Mouse (Mus musculus): ENCODE data around the gene Wdr46.

Wdr46 gene

DNA sequence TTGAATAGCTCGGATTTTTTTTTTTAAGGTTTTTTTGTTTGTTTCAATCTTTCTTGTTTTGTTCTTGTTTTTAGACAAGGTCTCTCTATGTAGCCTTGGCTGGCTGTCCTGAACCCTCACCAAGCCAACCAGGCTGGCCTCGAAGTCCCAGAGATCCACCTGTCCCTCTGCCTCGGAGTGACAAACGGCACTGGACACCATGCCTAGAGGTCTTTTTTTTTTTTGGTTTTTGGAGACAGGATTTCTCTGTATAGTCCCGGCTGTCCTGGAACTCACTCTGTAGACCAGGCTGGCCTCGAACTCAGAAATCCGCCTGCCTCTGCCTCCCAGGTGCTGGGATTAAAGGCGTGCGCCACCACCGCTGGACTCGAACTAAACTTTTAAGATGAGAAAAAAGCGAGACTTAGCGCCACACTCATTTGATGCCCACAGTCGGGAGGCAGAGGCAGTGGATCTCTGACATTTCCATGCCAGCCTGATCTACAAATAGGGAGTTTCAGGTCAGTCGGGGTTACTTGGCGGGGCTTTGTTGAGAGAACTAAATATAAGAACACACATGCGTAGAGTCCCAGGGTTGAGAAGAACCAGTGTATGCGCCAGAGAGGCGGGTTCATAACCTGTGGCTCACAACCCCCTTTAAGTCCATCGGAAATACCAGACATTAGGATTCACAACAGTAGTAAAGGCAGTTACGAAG lies 12.1 kb upstream of the Wdr46 start:
- no peak for DNase-seq (ENCODE audit: low read depth, low spot score)

DNA sequence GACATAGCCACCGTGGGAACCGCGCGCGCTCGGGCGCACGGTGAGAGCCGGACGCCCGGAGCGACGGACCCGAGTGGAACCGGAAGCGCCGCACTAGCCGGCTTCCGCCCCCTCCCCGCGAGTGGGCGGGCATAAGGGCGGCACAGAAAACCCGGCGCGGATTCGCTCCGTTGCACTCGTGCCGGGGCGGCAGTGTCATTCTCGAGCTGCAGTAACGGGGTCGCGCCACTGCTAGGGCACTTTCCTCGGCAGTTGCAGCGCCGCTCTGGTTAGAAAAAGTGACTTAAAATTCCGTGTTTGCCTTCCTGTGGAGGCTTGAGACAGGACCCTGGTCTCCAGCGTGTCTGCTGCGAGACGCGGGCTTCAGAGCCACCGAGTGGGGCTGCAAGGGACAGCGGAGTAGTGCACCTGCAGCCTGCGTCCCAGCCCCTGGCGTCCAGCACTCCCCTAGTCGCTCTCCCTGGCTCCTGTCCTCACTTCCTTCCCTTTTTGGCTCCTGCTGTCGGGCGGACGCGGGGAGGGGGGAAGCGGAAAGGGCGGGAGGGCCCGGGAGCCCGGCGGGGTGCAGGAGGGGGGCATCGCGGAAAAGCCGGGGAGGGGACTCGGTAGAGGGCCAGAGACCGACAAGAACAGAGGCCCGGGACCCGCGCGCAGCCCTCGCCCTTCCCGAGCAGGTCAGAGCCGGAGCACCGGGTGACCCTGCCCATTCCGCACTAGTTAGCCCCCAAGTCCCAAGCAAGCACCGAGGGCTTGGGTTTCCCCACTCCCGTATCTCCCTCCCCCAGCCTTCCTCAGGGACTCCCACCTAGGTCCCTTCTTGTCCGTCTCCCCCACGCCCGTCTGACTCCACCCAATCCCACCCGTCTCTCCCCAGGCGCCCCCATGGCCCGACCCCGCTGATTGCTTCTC lies 10.8 kb upstream of the Wdr46 start, which contains the start of gene Rgl2:
Gene Rgl2 (plus strand): TSS at position 173 of the 909 bp plus-strand sequence.
- peak; percentile 94 for DNase-seq (ENCODE audit: low read depth, low spot score)

GRCm38 (mm10) chr17:33930280-33931158 lies 9.9 kb upstream of the Wdr46 start:
- DNase-seq (ENCODE audit: low read depth, low spot score) = no peak

GRCm38 (mm10) chr17:33931159-33931866 lies 9.1 kb upstream of the Wdr46 start:
- DNase-seq (ENCODE audit: low read depth, low spot score) = no peak

DNA sequence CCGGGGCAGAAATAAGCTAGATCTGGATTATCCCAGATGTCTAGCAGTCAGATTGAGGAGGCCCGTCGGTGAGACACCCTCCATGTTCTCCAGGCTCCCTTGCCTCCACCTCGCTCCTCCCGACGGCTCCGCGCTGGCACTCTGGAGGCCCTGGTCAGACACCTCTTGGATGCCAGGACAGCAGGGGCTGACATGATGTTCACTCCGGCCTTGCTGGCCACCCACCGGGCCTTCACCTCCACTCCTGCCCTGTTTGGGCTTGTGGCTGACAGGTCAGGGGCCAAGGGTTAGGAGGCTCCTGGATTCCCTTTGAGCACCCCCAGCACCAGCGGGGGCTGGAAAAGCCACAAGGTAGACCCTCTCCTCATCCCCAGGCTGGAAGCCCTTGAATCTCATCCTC lies 8.5 kb upstream of the Wdr46 start:
- no peak for DNase-seq (ENCODE audit: low read depth, low spot score)

- no peak for DNase-seq (ENCODE audit: low read depth, low spot score)
Observed at GRCm38 (mm10) chr17:33932448-33932847, 8.0 kb upstream of the Wdr46 start.

GRCm38 (mm10) chr17:33932970-33933369 lies 7.5 kb upstream of the Wdr46 start:
- no peak for DNase-seq (ENCODE audit: low read depth, low spot score)

DNA sequence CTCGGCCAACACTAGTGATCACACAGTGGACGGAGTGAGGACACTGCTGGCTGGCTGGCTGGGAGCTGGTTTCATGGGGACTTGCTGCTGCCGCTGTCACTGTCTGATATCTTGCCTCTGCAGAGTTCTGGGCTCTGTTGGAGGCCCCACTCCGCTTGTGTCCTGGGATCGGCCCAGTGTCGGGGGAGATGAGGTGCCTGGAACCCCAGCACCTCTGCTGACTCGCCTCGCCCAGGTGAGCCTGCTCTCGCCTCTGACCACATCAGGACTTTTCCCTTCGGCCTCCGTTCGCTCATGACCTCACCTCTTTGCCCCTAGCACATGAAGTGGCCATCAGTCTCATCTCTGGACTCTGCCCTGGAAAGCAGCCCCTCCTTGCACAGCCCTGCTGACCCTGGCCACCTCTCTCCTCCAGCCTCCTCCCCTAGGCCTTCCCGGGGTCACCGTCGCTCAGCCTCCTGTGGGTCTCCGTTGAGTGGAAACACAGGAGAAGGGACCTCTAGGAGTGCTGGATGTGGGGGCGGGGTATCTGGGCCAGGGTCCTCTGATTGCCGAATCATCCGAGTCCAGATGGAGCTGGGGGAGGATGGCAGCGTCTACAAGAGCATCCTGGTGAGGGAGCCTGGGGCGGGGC lies 4.9 kb upstream of the Wdr46 start:
- DNase-seq (ENCODE audit: low read depth, low spot score) = no peak

DNA sequence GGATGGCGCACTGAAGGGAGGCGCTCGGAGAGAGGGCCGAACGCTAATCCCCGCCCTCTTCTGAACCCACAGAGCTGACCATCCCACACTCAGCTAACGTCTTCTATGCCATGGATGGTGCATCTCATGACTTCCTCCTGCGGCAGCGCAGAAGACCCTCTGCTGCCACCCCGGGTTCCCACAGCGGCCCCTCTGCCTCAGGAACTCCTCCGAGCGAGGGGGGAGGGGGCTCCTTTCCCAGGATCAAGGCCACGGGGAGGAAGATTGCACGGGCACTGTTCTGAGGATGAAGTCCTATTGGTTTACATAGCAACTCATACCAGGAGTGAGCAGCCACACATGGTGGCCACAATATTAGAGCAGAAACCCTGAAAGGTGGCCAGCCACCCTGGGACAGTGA lies 3.5 kb upstream of the Wdr46 start:
- DNase-seq (ENCODE audit: low read depth, low spot score) = no peak

DNA sequence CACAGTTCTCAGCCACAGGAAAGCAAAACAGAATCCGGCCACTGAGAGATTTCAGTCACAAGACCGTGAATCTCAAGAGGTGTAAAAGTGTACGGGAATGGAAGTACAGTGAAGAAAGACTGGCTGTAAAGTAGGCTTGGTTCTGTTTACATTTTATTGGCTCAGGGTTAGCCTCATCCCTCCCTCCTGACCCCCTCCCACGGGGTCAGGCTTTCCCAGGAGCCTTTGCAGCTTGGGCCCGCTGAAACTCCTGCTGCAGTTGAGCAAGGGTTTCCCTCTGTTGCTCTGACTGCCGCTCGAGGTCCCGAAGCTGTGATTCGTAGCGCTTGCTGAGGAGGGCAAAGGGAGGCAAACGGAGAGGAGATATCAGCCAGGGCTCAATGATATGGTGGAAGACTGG lies 1.7 kb upstream of the Wdr46 start:
- no peak for DNase-seq (ENCODE audit: low read depth, low spot score)

- DNase-seq (ENCODE audit: low read depth, low spot score) = no peak
Observed at GRCm38 (mm10) chr17:33940981-33941380, 521 bp downstream of the Wdr46 start.

DNA sequence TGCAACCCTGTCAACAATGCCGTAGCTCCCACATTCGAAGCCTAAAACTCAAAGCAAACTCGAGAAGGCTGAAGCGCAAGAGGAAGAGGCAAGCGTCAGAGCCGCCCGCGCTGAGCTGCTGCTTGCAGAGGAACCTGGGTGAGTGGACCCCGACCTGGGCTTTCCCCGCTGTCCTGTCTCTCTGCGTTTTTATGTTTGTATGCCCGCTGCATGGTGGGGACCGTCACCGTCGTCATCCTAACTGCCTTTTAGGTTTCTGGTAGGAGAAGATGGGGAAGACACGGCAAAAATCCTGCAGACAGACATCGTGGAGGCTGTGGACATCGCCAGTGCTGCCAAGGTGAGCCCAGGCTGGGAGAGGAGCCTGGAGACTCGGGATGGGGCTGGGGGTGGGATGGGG lies 921 bp downstream of the Wdr46 start:
- no peak for DNase-seq (ENCODE audit: low read depth, low spot score)

DNA sequence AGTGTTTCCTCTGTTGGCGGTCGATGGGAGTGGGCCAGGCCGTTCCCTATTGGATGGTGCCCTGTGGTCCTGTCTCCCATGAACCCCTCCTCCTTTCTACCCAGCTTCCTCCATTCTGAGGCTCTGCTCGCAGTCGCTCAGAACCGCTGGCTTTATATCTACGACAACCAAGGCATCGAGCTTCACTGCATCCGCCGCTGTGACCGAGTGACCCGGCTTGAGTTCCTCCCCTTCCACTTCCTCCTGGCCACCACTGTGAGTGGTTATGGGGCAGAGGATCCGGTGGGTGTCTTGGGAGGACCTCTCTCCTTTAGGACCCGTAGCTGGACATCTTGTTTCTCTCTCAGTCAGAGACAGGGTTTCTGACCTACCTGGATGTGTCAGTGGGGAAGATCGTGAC lies 3.0 kb downstream of the Wdr46 start:
- no peak for DNase-seq (ENCODE audit: low read depth, low spot score)

GRCm38 (mm10) chr17:33947430-33948089 lies 7.1 kb downstream of the Wdr46 start:
- DNase-seq (ENCODE audit: low read depth, low spot score) = no peak

DNA sequence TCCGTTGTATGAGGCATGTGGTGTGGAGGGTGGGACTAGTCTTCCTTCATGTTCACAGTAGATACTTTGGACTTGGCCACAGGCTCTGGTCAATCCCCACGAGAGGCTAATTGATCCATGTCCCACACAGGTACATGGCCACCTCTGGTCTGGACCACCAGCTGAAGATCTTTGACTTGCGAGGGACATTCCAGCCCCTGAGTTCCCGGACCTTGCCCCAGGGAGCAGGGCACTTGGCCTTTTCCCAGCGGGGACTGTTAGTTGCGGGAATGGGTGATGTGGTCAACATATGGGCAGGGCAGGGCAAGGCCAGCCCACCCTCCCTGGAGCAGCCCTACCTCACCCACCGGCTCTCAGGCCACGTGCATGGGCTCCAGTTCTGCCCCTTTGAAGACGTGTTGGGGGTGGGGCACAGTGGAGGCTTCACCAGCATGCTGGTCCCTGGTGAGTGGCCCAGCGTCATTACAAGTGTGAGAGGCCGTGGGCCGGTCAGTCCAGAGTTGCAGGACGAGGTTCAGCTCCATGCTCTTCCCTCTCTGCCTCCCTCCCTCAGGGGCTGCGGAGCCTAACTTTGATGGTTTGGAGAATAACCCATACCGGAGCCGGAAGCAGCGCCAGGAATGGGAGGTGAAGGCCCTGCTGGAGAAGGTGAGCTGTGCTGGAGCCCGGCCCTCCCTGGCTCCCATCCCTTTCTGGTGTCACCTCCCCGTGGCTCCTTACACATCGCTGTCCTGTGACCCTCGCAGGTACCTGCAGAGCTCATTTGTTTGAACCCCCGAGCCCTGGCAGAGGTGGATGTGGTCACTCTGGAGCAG lies 7.8 kb downstream of the Wdr46 start:
- no peak for DNase-seq (ENCODE audit: low read depth, low spot score)

- DNase-seq (ENCODE audit: low read depth, low spot score) = no peak
Observed at GRCm38 (mm10) chr17:33948905-33949537, 8.6 kb downstream of the Wdr46 start.

DNA sequence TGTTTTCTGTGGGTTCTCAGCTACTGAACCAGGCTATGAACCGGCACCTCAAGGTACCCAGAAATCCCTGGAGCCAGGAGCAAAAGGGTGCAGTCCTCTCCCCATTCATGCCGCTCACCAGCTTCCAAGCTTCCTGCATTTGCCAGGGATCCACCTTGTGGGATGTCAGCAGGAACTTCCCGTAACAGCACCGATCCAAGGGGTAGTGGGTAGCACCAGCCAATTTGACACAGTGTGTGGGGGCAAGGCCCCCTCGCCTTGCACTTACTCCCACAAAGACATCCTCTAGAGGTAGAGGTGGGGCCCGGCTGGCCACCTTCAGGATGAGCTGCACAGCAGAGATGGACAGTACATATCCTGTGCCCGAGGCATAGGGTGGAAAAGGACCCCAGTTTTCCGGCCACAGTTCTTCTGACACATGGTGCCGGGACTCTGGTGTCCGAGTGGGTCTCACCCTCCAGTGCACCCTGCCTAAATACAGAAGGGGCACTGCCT lies 9.7 kb downstream of the Wdr46 start:
- DNase-seq (ENCODE audit: low read depth, low spot score) = no peak

DNA sequence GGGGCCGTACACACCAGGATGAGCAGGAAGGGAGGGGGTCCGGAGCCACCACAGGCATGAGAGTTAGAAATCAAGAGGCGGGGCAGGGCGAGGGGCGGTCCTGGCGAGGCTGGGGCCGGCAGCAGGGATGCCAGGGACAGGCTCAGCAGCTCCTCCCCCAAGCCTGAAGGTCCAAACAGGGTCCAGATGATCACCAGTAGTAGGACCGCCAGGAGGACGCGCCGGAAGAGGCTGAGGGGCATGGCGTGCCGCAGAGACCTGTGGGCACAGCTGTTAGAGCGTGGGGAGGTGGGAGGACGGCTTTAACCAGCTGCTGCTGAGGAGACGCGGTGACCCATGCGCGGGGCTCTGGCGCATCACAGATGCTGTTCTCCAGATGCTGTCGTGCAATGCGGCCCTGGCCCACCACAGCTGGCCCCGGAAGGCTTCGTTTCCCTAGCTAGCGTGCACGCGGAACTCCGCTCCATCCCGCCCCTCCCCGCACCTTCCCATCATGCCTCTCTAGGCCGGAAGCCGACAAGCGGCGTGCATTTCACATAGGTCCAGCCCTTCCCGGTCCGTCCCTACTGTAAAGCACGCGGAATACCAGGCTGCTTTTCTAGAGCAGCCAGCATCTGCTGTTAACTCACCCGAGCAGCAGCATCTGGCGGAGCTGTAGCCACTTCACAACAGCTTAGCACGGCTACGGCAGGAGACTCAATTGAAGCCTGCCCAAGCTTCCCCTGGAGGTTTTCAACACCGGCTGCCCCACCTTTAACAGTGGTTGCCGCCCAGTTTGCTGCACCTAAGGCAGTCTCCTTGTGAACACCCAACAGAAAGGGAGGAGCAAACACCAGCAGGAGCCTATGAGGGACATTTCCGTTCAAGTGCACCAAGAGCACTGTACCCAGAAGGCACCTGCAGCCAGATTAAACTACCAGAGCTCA lies 10.8 kb downstream of the Wdr46 start, which contains the start of gene B3galt4:
Gene B3galt4 (minus strand): TSS at position 468 of the 926 bp plus-strand sequence.
- peak; percentile 92 for DNase-seq (ENCODE audit: low read depth, low spot score)
